Comparison of ENCODE assay signal across 8 mouse cellular contexts in the genomic region with DNA sequence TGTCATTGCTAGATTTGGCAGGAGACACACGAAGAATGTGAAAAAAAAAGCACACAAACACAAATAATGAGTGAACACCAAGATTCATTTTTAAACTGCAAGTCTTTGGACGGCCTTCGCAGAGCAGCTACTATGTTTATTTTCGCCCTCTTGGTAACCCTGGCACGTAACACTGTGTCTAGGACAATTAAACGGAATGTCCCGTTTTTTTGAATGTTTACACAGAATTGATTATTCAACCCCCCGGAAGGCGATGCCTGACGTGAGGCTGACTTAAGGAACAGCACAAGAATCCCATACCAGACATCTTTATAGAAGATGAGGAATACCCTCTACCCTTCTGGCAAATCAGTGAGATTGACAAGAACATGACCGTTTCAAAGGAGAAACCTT. TPM values are rescaled to one million over a fixed set of nuclear protein-coding genes. Genes with fewer than 3 reads are reported as not detected.
DNase-seq lines count a peak whose midpoint lies in the region.

No protein-coding gene starts in this region.

- peak; percentile 50 for DNase-seq in embryo, embryonic 10 days (ENCODE audit: low spot score)
- DNase-seq in embryo, embryonic 9.5 days (ENCODE audit: extremely low spot score) = no peak
- peak; percentile 8 for DNase-seq in brain, embryonic 18.5 days (ENCODE audit: low read depth, low spot score)
- peak; percentile 44 for DNase-seq in forelimb bud, embryonic 11.5 days (ENCODE audit: low read depth, low spot score)
- DNase-seq in kidney, postnatal 36 days = peak; percentile 11 to 23
- peak; percentile 44 for DNase-seq in mesoderm, embryonic 11.5 days (ENCODE audit: low read depth, low spot score)
- no peak for DNase-seq in c-Kit-positive CD71-positive TER-119-positive erythroid progenitor cells, embryonic 14.5 days (ENCODE audit: low spot score)
- no peak for DNase-seq in layer of hippocampus, postnatal 10 days (ENCODE audit: low spot score in 2 of 2)

RNA-seq across cellular contexts. Expression of gene Efcab11, which starts 0.5 kb away (rescaled TPM):
- 1 to 10 TPM in 1 of 2 experiments, under 1 TPM in 1; 0.94 to 1.2 TPM for total RNA-seq in layer of hippocampus, postnatal 10 days (2021)

RNA-seq across cellular contexts. Expression of gene Tdp1, which starts 0.6 kb away (rescaled TPM):
- 10 to 100 TPM; 34.9 to 36.4 TPM for total RNA-seq in layer of hippocampus, postnatal 10 days (2021)

Comparison
In these comparisons a context has a peak if more than half of its experiments do, and no peak if none do; other contexts are left out.
1. DNase-seq: peak in embryo, embryonic 10 days (single experiment), brain, embryonic 18.5 days (single experiment), forelimb bud, embryonic 11.5 days (single experiment), kidney, postnatal 36 days (2 of 2) and mesoderm, embryonic 11.5 days (single experiment); none in embryo, embryonic 9.5 days (single experiment), c-Kit-positive CD71-positive TER-119-positive erythroid progenitor cells, embryonic 14.5 days (single experiment) and layer of hippocampus, postnatal 10 days (0 of 2).